Mouse (Mus musculus) stomach, embryonic 14.5 days (tissue): ENCODE results near the gene Tifa. TPM values are rescaled to one million over a fixed set of nuclear protein-coding genes. Genes with fewer than 3 reads are reported as not detected.

Experiments
- ATAC-seq: fragments of 200-750 bp; cut with Nextera tagmentation; 2 replicates; pipeline ENCODE4 v1.8.0; 2017; ENCODE audit warnings: low read depth, moderate TSS enrichment; ENCODE audit not compliant: insufficient number of reproducible peaks, insufficient read depth, low FRiP score
- H3K27ac ChIP-seq: fragments of 300-500 bp; sonication (generic); 2 replicates; pipeline ENCODE4 v1.5.1; 2014; ENCODE audit warnings: mild to moderate bottlenecking, low read length, moderate library complexity, mixed read lengths
- H3K27me3 ChIP-seq: fragments of 300-500 bp; sonication (generic); 2 replicates; pipeline ENCODE4 v1.6.1; 2014; ENCODE audit warnings: low read length, control low read depth, mixed read lengths; ENCODE audit not compliant: control insufficient read depth, insufficient read depth
- H3K36me3 ChIP-seq: fragments of 300-500 bp; sonication (generic); 2 replicates; pipeline ENCODE4 v1.6.1; 2014; ENCODE audit warnings: mild to moderate bottlenecking, control low read depth, low read length, moderate library complexity, mixed read lengths; ENCODE audit not compliant: control insufficient read depth, insufficient read depth
- H3K4me1 ChIP-seq: fragments of 300-500 bp; sonication (generic); 2 replicates; pipeline ENCODE4 v1.6.1; 2014; ENCODE audit warnings: low read length, control low read depth, mixed read lengths; ENCODE audit not compliant: control insufficient read depth, insufficient read depth
- H3K4me2 ChIP-seq: fragments of 300-500 bp; sonication (generic); replicated peaks from 2 replicates; pipeline ENCODE4 v1.6.1; 2014; ENCODE audit warnings: low read depth, low read length, control low read depth
- H3K4me3 ChIP-seq: fragments of 300-500 bp; sonication (generic); 2 replicates; pipeline ENCODE4 v1.5.1; 2014; ENCODE audit warnings: low read depth, low read length, control low read depth
- H3K9ac ChIP-seq: fragments of 300-500 bp; sonication (generic); replicated peaks from 2 replicates; pipeline ENCODE4 v1.6.1; 2014; ENCODE audit warnings: low read depth, mild to moderate bottlenecking, control low read depth, low read length, moderate library complexity, mixed read lengths
- H3K9me3 ChIP-seq: fragments of 300-500 bp; sonication (generic); 2 replicates; pipeline ENCODE4 v1.6.1; 2016; ENCODE audit warnings: low read depth, low read length, control low read depth; ENCODE audit not compliant: control insufficient read depth
- WGBS: fragments of 180-500 bp; shearing (Covaris S2); extraction: QIAGEN DNeasy Blood & Tissue Kit; methylation state at CpG from one replicate; pipeline ENCODE4 v1.1.7; 2014; 5-methylcytosine and 5-hydroxymethylcytosine counted together
- polyA plus RNA-seq: library from polyadenylated mRNA; unstranded; fragments of >200 nt; fragmentation: Nextera tagmentation; extraction: Ambion mirVana; gene quantifications from 2 replicates; pipeline ENCODE4 v1.2.1, GENCODE M21; 2014

Tifa gene
- polyA plus RNA-seq, 1 experiment from 2014 or later: 6.1 TPM

GRCm38 (mm10) chr3:127805071-127805470 is 15.5 kb downstream of the Tifa start:
- no peak for ATAC-seq
- 89% methylated on average over 12 of the region's 12 CpGs for WGBS
- H3K9me3 ChIP-seq: no peaks in the 10 kb centered on the region

GRCm38 (mm10) chr3:127805991-127806390 is 16.4 kb downstream of the Tifa start:
- Histone ChIP-seq H3K27ac (no peak overlapping the region), H3K9me3 (no peaks in the 10 kb centered on the region), H3K27me3 (no peaks in the 10 kb centered on the region), H3K9ac (no peak overlapping the region), H3K4me3 (no peak overlapping the region), H3K4me2 (no peak overlapping the region), H3K4me1 (0 out of 2 replicates have a peak, but pooled peaks cover 4% of the 10 kb centered on the region), H3K36me3 (peaks cover 26% of the 10 kb centered on the region)
- WGBS: 88% methylated on average over 6 of the region's 6 CpGs
- no peak for ATAC-seq

More at GRCm38 (mm10) chr3:127805071-127805470, 15.5 kb downstream of the Tifa start:
- Histone ChIP-seq H3K4me1 (0 out of 2 replicates have a peak, but pooled peaks cover 4% of the 10 kb centered on the region), H3K27me3 (no peaks in the 10 kb centered on the region), H3K27ac (no peak overlapping the region), H3K9ac (no peak overlapping the region), H3K36me3 (peaks cover 25% of the 10 kb centered on the region), H3K4me3 (no peak overlapping the region), H3K4me2 (no peak overlapping the region)

DNA sequence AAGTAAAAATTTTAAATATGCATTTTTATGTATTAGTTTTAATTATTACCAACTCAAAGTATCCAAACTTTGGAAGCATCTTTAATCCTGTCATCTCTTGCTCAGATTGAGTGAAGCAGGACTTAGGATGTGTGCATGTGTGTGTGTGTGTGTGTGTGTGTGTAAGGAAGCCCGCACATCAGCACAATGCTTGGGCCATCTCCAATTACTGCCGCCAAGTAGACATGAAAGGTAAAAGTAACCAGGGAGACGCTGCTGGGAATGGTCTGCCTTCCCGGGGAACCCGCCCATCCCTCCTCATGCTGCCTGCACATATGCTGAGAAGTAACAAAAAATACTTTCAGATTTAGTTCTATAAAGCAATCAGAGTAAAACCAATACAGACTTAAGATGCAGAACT is 18.2 kb downstream of the Tifa start:
- no peaks in the 10 kb centered on the region for H3K9me3 ChIP-seq
- H3K27ac ChIP-seq: no peak overlapping the region
- no peaks in the 10 kb centered on the region for H3K27me3 ChIP-seq
- no peak overlapping the region for H3K4me3 ChIP-seq
- ATAC-seq: no peak
- no peak overlapping the region for H3K9ac ChIP-seq
- no peak overlapping the region for H3K4me2 ChIP-seq
- peaks cover 32% of the 10 kb centered on the region for H3K36me3 ChIP-seq
- 81% methylated on average over 5 of the region's 5 CpGs for WGBS
- H3K4me1 ChIP-seq: 0 out of 2 replicates have a peak, but pooled peaks cover 2% of the 10 kb centered on the region

GRCm38 (mm10) chr3:127809103-127809502 is 19.5 kb downstream of the Tifa start:
- WGBS: 88% methylated on average over 7 of the region's 7 CpGs
- H3K4me2 ChIP-seq: no peak overlapping the region

DNA sequence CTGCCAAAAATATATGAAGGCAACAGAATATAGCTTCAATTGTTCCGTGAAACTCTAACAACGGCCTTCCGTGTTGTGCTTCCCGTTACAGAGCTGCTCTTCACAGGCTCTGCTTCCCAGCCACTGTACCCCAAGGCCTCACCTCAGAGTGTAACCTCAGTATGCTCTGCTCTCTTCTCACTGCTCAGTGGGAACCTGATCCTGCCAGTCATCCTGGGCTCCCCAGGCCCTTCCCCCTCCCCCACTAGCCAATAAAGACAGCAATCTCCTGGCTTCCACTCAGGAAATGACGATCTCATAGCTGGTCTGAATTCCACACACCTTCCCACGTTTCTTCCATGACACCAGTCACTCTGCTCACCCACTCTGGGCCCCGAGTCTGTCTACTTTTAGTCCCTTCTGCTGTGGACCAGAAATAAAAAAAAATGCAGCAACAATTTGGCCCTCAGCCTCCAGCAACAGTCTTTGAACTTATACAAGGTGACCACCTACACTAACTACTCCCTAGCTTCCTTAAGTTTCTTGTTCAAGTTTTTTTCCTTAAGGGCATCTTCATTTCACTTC is 27.6 kb downstream of the Tifa start:
- ATAC-seq: no peak
- Histone ChIP-seq H3K9ac (no peak overlapping the region), H3K27me3 (no peaks in the 10 kb centered on the region), H3K4me1 (no peaks in the 10 kb centered on the region), H3K4me3 (no peak overlapping the region), H3K9me3 (no peaks in the 10 kb centered on the region), H3K27ac (no peak overlapping the region), H3K4me2 (no peak overlapping the region), H3K36me3 (peaks cover 19% of the 10 kb centered on the region)
- 68% methylated on average over 7 of the region's 7 CpGs for WGBS

More at GRCm38 (mm10) chr3:127809103-127809502, 19.5 kb downstream of the Tifa start:
- H3K27me3 ChIP-seq: no peaks in the 10 kb centered on the region
- H3K36me3 ChIP-seq: peaks cover 32% of the 10 kb centered on the region
- H3K9me3 ChIP-seq: no peaks in the 10 kb centered on the region
- no peaks in the 10 kb centered on the region for H3K4me1 ChIP-seq
- no peak for ATAC-seq
- no peak overlapping the region for H3K4me3 ChIP-seq
- no peak overlapping the region for H3K27ac ChIP-seq
- H3K9ac ChIP-seq: no peak overlapping the region

DNA sequence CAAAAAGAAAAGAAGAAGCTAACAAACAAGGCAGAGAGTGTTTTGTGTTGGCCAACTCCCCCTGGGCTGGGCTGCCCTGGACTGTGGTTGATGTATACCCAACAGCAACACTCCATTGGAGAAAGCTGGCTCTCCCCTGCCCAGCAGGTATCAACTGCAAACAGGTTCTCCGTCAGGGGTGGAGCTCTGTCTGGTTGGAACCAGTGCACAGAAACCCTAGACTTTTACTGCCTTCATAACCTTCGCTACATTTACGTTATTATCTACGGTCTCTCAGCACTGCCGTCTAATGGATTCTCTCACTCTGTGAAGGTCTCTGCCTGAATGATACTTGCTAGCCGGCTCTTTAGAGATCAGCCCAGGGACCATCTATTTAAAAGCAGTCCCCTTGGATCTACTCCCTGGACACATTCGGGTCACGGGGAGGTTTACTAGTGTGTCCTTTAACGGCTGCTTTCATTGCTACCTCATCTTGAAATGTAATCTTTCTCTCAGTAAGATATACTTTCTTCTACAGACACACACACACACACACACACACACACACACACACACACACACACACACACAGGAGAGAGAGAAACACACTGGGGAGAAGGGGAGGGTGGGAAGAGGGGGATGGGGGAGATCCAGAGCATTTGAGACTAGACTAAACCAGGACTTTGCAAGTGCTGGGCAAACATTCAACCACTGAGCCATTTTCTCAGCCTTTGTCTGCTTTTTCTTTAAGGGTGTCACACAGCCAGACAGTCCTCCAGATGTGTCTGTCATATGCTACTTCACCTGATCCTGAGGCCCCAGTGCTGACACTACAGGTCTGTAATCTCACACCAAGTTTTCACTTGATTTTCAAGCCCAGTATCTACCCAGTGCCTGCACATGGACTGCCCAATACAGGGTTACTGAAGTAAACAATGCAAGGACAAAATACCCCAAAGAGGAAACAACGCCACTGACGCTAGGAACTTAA is 29.4 kb downstream of the Tifa start:
- Histone ChIP-seq H3K4me3 (no peak overlapping the region), H3K4me1 (no peaks in the 10 kb centered on the region), H3K9ac (no peak overlapping the region), H3K4me2 (no peak overlapping the region), H3K36me3 (peaks cover 19% of the 10 kb centered on the region), H3K27ac (no peak overlapping the region), H3K27me3 (no peaks in the 10 kb centered on the region), H3K9me3 (no peaks in the 10 kb centered on the region)
- 61% methylated on average over 11 of the region's 11 CpGs for WGBS
- no peak for ATAC-seq

DNA sequence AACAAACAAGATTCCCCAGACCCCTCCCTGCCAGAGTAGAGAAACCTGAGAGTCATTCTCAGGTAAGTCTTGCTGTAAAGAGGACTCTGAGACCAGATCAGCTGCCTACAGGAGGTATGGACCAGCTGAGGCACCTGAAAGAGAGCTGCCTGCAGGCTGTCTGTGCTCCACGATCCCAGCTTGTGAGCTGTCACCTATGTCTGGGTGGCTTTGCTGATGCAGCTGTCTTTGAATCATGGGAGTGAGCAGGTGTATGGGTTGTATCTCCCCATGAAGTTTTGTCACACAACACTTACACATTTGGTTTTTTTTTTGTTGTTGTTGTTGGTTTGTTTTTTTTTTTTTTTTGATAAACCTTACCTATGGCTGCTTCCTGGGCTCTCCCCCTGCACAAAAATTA is 30.8 kb downstream of the Tifa start:
- Histone ChIP-seq H3K4me1 (peaks cover 2% of the 10 kb centered on the region; the same call in 1 of the 2 replicates), H3K27ac (no peak overlapping the region), H3K9ac (no peak overlapping the region), H3K27me3 (no peaks in the 10 kb centered on the region), H3K36me3 (peaks cover 19% of the 10 kb centered on the region), H3K4me2 (no peak overlapping the region), H3K9me3 (no peaks in the 10 kb centered on the region), H3K4me3 (no peak overlapping the region)
- WGBS: 77% methylated on average over 1 of the region's 1 CpGs
- ATAC-seq: no peak

GRCm38 (mm10) chr3:127821209-127821608 is 31.6 kb downstream of the Tifa start:
- WGBS: 77% methylated on average over 5 of the region's 5 CpGs
- H3K9me3 ChIP-seq: no peaks in the 10 kb centered on the region
- ATAC-seq: no peak
- no peak overlapping the region for H3K4me2 ChIP-seq
- no peak overlapping the region for H3K9ac ChIP-seq
- H3K27ac ChIP-seq: no peak overlapping the region
- H3K27me3 ChIP-seq: no peaks in the 10 kb centered on the region
- no peak overlapping the region for H3K4me3 ChIP-seq
- H3K4me1 ChIP-seq: peaks cover 7% of the 10 kb centered on the region
- H3K36me3 ChIP-seq: peaks cover 19% of the 10 kb centered on the region
